ENCODE assay signal across 9 mouse cellular contexts in the genomic region with DNA sequence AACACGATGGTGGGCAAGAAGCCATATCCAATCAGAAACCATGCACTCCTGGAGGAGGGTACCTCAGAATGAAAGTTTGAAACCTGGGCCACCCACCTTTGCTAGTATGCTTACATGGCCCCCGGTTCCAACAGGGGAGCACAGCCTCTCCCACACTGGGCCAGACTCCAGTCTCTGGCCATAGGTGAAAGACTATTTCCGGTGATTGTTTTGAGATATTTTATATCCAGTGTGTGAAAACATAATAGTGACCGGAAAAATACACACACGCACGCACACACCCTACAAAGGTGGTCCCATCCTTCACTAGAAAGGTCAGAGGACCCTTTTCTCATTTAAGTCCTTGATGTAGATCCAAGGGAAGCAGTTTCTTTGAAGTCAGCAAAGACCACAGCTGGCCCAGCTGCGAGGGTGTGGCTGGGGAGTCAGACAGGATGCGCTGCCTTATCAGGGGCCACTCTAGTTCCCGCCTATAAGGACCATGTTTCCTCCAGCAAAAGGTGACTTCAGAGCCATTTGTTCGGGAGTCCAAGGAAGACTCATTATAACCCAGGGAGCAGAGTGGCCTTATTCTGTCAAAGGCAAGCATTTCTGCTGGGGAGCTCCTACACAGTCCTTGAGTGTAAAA.
DNase-seq lines count a peak whose midpoint lies in the region; ATAC-seq lines count a peak whose summit lies in the region.
"Had no signal": no experiment of that assay in that cellular context is flagged by ENCODE, and none has a peak within 500 bp of the region (broad histone marks: within the 10 kb centered on the region; RNA-seq: fewer than 3 reads in every experiment).

No protein-coding gene starts in this region.

- H3K9ac ChIP-seq in heart, embryonic 16.5 days (ENCODE audit: low read length), result peak overlapping the region; percentile 72
- H3K9ac ChIP-seq in liver, embryonic 16.5 days (ENCODE audit: low read depth, low read length), result no peak overlapping the region

- DNase-seq in heart, adult 8-10 months (ENCODE audit: low spot score), result peak; percentile 67
- no peak for DNase-seq in heart, postnatal 25 days (ENCODE audit: low spot score)
- peak; percentile 48 for DNase-seq in adrenal gland, postnatal 10 days
- DNase-seq in frontal cortex, postnatal 10 days (ENCODE audit: low spot score in 2 of 2), result no peak
- DNase-seq in urinary bladder, postnatal 4 days (ENCODE audit: low spot score in 2 of 2), result no peak
- DNase-seq in retina, embryonic 14.5 days (ENCODE audit: low spot score), result no peak
- DNase-seq: right cerebral cortex, postnatal 4 days had no signal

- no peaks in the 10 kb centered on the region for H3K27me3 ChIP-seq in heart, embryonic 16.5 days (ENCODE audit: control insufficient read depth, insufficient read depth, low read length)
- no peaks in the 10 kb centered on the region for H3K27me3 ChIP-seq in liver, embryonic 16.5 days (ENCODE audit: control insufficient read depth, insufficient read depth, low read depth, low read length)

- intact Hi-C loops in heart, postnatal 25 days (cut with DNase I), result loop anchor here (2.0 to 5.0 kb wide), 2 partner anchors 18 to 205 kb away; a partner anchor contains a TSS

- no peak overlapping the region for H3K4me3 ChIP-seq in heart, embryonic 16.5 days (ENCODE audit: low read length)
- no peak overlapping the region for H3K4me3 ChIP-seq in liver, embryonic 16.5 days (ENCODE audit: low read depth, low read length)

- no peaks in the 10 kb centered on the region for H3K36me3 ChIP-seq in heart, embryonic 16.5 days (ENCODE audit: control insufficient read depth, insufficient read depth)
- no peaks in the 10 kb centered on the region for H3K36me3 ChIP-seq in liver, embryonic 16.5 days (ENCODE audit: control insufficient read depth, insufficient read depth)

- no peak overlapping the region for H3K4me2 ChIP-seq in heart, embryonic 16.5 days (ENCODE audit: low read depth, low read length)
- no peak overlapping the region for H3K4me2 ChIP-seq in liver, embryonic 16.5 days (ENCODE audit: low read depth, low read length)

- ATAC-seq in heart, embryonic 16.5 days (replicated peaks; ENCODE audit: extremely low read depth, insufficient read depth, low FRiP score), result peak; percentile 14; the same call in 1 of the 2 replicates
- ATAC-seq in liver, embryonic 16.5 days (ENCODE audit: low read depth), result peak; percentile 39; the same call in 1 of the 2 replicates

- peaks cover 58% of the 10 kb centered on the region for H3K4me1 ChIP-seq in heart, embryonic 16.5 days (ENCODE audit: control insufficient read depth, insufficient read depth, low read length)
- H3K4me1 ChIP-seq in liver, embryonic 16.5 days (ENCODE audit: control insufficient read depth, low read depth, low read length), result peaks cover 13% of the 10 kb centered on the region

- peak overlapping the region; percentile 100 for H3K27ac ChIP-seq in heart, embryonic 16.5 days (ENCODE audit: low read length)
- no peak overlapping the region for H3K27ac ChIP-seq in liver, embryonic 16.5 days (ENCODE audit: low read length)

- WGBS in heart, embryonic 16.5 days, result 59% methylated on average over 10 of the region's 10 CpGs
- 43% methylated on average over 10 of the region's 10 CpGs for WGBS in liver, embryonic 16.5 days (ENCODE audit: insufficient replicate concordance)

- H3K9me3 ChIP-seq in heart, embryonic 16.5 days (replicated peaks; ENCODE audit: control insufficient read depth, low read length), result no peaks in the 10 kb centered on the region
- H3K9me3 ChIP-seq in liver, embryonic 16.5 days (replicated peaks; ENCODE audit: control insufficient read depth, low read length), result no peaks in the 10 kb centered on the region

Comparison
In these comparisons a context has a peak if more than half of its experiments do, and no peak if none do; other contexts are left out.
1. DNase-seq: peak in heart, adult 8-10 months (single experiment) and adrenal gland, postnatal 10 days (single experiment); none in heart, postnatal 25 days (single experiment), frontal cortex, postnatal 10 days (0 of 2), urinary bladder, postnatal 4 days (0 of 2) and retina, embryonic 14.5 days (single experiment).